Mouse (Mus musculus) spleen, adult 2 months (tissue): Measurements from ENCODE around the gene Cdhr2. TPM values are rescaled to one million over a fixed set of nuclear protein-coding genes. Genes with fewer than 3 reads are reported as not detected.

Experiments
- DNase-seq, 2 experiments: peaks; one replicate each; pipeline versions ENCODE4 v3.0.0 to v3.0.0-alpha.2; 2012 to 2021; ENCODE audit warnings: low spot score in 2 of 2, low read depth in 1 of 2
- H3K27ac ChIP-seq: fragments of 200-500 bp; 2 replicates; pipeline ENCODE4 v1.5.1; 2012; ENCODE audit warnings: low read length, inconsistent platforms; ENCODE audit not compliant: insufficient read depth
- H3K27me3 ChIP-seq: fragments of 200-500 bp; 2 replicates; pipeline ENCODE4 v1.6.1; 2012; ENCODE audit warnings: mild to moderate bottlenecking, moderate library complexity, low read length, inconsistent platforms; ENCODE audit not compliant: control insufficient read depth, insufficient read depth
- H3K36me3 ChIP-seq: fragments of 200-500 bp; 2 replicates; pipeline ENCODE4 v1.6.1; 2012; ENCODE audit warnings: mild to moderate bottlenecking, low read length, inconsistent platforms; ENCODE audit not compliant: control insufficient read depth, insufficient read depth
- H3K4me1 ChIP-seq: fragments of 200-500 bp; 2 replicates; pipeline ENCODE4 v1.6.1; 2011; ENCODE audit warnings: inconsistent platforms; ENCODE audit not compliant: control insufficient read depth, insufficient read depth, insufficient read length
- H3K4me3 ChIP-seq: fragments of 200-500 bp; 2 replicates; pipeline ENCODE4 v1.5.1; 2011; ENCODE audit warnings: mild to moderate bottlenecking, inconsistent platforms; ENCODE audit not compliant: insufficient read depth, insufficient read length; ENCODE audit errors: extremely low read depth
- CTCF ChIP-seq: fragments of 200-500 bp; IDR thresholded peaks from 2 replicates; pipeline ENCODE4 v1.5.1; 2011; ENCODE audit warnings: mild to moderate bottlenecking, inconsistent platforms; ENCODE audit not compliant: insufficient read depth, insufficient read length, insufficient replicate concordance; ENCODE audit errors: extremely low read depth
- POLR2A ChIP-seq: fragments of 200-500 bp; IDR thresholded peaks from 2 replicates; pipeline ENCODE4 v1.6.1; 2011; ENCODE audit warnings: low read depth, low read length, inconsistent platforms
- WGBS: fragments of 180-500 bp; shearing (Covaris S2); methylation state at CpG from one replicate; pipeline ENCODE4 v1.1.7; 2018; 5-methylcytosine and 5-hydroxymethylcytosine counted together
- polyA plus RNA-seq: library from polyadenylated mRNA; depleted of rRNA; stranded (reverse); fragments of >200 nt; gene quantifications from 2 replicates; pipeline ENCODE4 v1.2.3, GENCODE M21; 2012

The Cdhr2 gene
- polyA plus RNA-seq, 1 experiment = 0.04 TPM

DNA sequence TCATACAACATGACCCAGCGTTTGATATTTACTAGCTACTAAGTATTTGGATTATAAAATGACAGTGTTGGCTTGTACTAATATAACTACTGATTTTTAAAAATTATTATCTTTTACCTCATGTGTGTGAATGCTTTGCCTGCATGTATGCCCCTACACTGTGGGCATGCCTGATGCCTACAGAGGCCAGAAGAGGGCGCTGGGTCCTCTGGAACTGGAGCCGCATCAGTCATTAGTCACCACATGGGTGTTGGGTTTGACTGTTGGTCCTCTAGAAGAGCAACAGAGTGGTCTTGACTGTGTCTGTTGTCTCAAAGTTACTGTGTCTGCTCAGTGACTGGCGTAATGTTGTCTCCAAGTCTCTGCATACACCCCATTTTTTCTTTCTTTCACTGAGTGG is 13.1 kb downstream of the Cdhr2 start:
- WGBS = 48% methylated on average over 4 of the region's 4 CpGs
- Histone ChIP-seq H3K4me3 (no peak overlapping the region), H3K27me3 (no peaks in the 10 kb centered on the region), H3K36me3 (no peaks in the 10 kb centered on the region), H3K4me1 (no peaks in the 10 kb centered on the region), H3K27ac (no peak overlapping the region)
- no peak for DNase-seq
- TF ChIP-seq CTCF (no peak), POLR2A (no peak)

GRCm38 (mm10) chr13:54714996-54715395 is 13.7 kb downstream of the Cdhr2 start:
- no peak overlapping the region for H3K27ac ChIP-seq
- no peak overlapping the region for H3K4me3 ChIP-seq
- TF ChIP-seq CTCF = no peak
- no peak for TF ChIP-seq POLR2A
- DNase-seq = no peak
- no peaks in the 10 kb centered on the region for H3K4me1 ChIP-seq
- 76% methylated on average over 10 of the region's 10 CpGs for WGBS
- no peaks in the 10 kb centered on the region for H3K27me3 ChIP-seq
- no peaks in the 10 kb centered on the region for H3K36me3 ChIP-seq

GRCm38 (mm10) chr13:54716916-54717315 is 15.7 kb downstream of the Cdhr2 start:
- Histone ChIP-seq H3K27me3 (no peaks in the 10 kb centered on the region), H3K4me3 (no peak overlapping the region), H3K4me1 (no peaks in the 10 kb centered on the region), H3K27ac (no peak overlapping the region), H3K36me3 (no peaks in the 10 kb centered on the region)
- WGBS = 2% methylated on average over 5 of the region's 5 CpGs
- DNase-seq = peak; percentile 19 to 38
- TF ChIP-seq CTCF = peak; percentile 80
- no peak for TF ChIP-seq POLR2A

DNA sequence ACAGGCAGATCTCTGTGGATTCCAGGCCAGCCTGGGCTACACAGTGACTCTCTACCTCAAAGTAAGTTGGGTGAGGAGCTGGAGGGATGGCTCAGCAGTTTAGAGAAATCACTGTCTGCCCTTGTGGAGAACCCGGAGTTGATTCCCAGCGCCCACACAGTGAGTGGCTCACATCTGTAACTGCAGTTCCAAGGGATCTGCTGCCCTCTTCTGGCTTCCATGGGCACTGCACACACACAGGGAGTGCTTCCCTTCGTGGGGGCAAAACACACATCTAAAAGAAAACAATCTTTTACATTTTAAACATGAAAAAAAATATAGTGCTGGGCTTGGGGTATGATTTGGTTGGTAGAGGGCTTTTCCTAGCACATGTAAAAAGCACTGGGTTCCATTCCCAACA is 21.9 kb downstream of the Cdhr2 start:
- WGBS = 94% methylated on average over 3 of the region's 3 CpGs
- TF ChIP-seq POLR2A (no peak), CTCF (no peak)
- no peak overlapping the region for H3K27ac ChIP-seq
- H3K4me3 ChIP-seq = no peak overlapping the region
- no peaks in the 10 kb centered on the region for H3K4me1 ChIP-seq
- no peaks in the 10 kb centered on the region for H3K27me3 ChIP-seq
- no peaks in the 10 kb centered on the region for H3K36me3 ChIP-seq
- DNase-seq = no peak

- Histone ChIP-seq H3K27me3 (no peaks in the 10 kb centered on the region), H3K27ac (no peak overlapping the region), H3K4me1 (no peaks in the 10 kb centered on the region), H3K36me3 (no peaks in the 10 kb centered on the region), H3K4me3 (no peak overlapping the region)
- TF ChIP-seq CTCF (no peak), POLR2A (no peak)
- 82% methylated on average over 11 of the region's 11 CpGs for WGBS
- DNase-seq = no peak
Measured at GRCm38 (mm10) chr13:54726131-54726530, 24.9 kb downstream of the Cdhr2 start.

DNA sequence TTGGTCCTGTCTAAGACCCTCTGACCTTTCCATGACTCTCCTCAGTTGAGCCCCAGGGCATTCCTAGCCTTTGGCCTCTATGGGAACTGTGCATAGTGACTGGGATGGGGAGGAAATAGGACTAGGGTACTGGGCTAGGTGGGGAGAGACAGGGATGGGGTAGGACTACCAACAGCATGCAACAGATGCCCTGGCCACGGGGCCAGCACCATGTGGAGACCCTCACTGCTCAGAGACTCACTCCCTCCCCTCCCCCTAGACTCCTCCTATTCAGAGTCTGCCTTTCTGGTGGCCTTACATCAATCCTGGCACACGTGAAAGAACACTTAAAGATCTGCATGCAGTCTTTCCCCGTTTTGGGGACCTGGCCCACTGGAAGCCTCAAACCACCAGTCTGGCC is 35.7 kb downstream of the Cdhr2 start:
- WGBS = 28% methylated on average over 3 of the region's 3 CpGs
- TF ChIP-seq CTCF (no peak), POLR2A (no peak)

GRCm38 (mm10) chr13:54737488-54738212 is 36.4 kb downstream of the Cdhr2 start:
- Histone ChIP-seq H3K36me3 (no peaks in the 10 kb centered on the region), H3K27ac (no peak overlapping the region), H3K27me3 (peaks cover 10% of the 10 kb centered on the region; the same call in 1 of the 2 replicates), H3K4me3 (no peak overlapping the region), H3K4me1 (no peaks in the 10 kb centered on the region; the same call in 1 of the 2 replicates)
- no peak for TF ChIP-seq POLR2A
- no peak for TF ChIP-seq CTCF
- 5% methylated on average over 86 of the region's 87 CpGs for WGBS
- DNase-seq = no peak

More for the DNA sequence above, 35.7 kb downstream of the Cdhr2 start:
- peaks cover 10% of the 10 kb centered on the region; the same call in 1 of the 2 replicates for H3K27me3 ChIP-seq
- no peak for DNase-seq
- no peaks in the 10 kb centered on the region; the same call in 1 of the 2 replicates for H3K4me1 ChIP-seq
- H3K36me3 ChIP-seq = no peaks in the 10 kb centered on the region
- H3K4me3 ChIP-seq = no peak overlapping the region
- H3K27ac ChIP-seq = no peak overlapping the region
